Mouse (Mus musculus): Measurements from ENCODE around the gene Odaph.

GRCm38 (mm10) chr5:91985721-91986120 is 1.6 kb upstream of the Odaph start:
- TF ChIP-seq CTCF (IDR thresholded peaks at IDR 0.05; ENCODE audit: insufficient read depth, low read length) (no peak), POLR2A (IDR thresholded peaks at IDR 0.05; ENCODE audit: borderline replicate concordance, extremely low read depth, low read depth, low read length) (no peak)

All from lung, adult 2 months (tissue).